Mouse (Mus musculus) adrenal gland, adult 2 months (tissue): ENCODE measurements around the gene Ccp110. TPM values are rescaled to one million over a fixed set of nuclear protein-coding genes. Genes with fewer than 3 reads are reported as not detected.
A peak's percentile ranks its signal among the peaks of the same experiment; 100 is the strongest.

Source experiments
- DNase-seq: peaks from one replicate; pipeline ENCODE4 v3.0.0; 2021
- polyA plus RNA-seq: library from polyadenylated mRNA; depleted of rRNA; stranded (reverse); fragments of >200 nt; gene quantifications from 2 replicates; pipeline ENCODE4 v1.2.3, GENCODE M21; 2012
- total RNA-seq, 2 experiments: library from RNA; stranded (reverse); gene quantifications; 2 replicates each; pipeline ENCODE4 v1.2.3; 2021

The Ccp110 gene
- total and polyA plus RNA-seq, 3 experiments: 0.85 to 7.5 (median 4.6) TPM

GRCm38 (mm10) chr7:118728846-118729587 lies 16.7 kb downstream of the Ccp110 start:
- DNase-seq: no peak

GRCm38 (mm10) chr7:118731781-118732180 lies 19.4 kb downstream of the Ccp110 start:
- no peak for DNase-seq

- DNase-seq: no peak
Measured at GRCm38 (mm10) chr7:118733225-118733624, 20.9 kb downstream of the Ccp110 start.

GRCm38 (mm10) chr7:118738730-118739129 lies 26.4 kb downstream of the Ccp110 start:
- no peak for DNase-seq

- DNase-seq: peak; percentile 84
Measured at GRCm38 (mm10) chr7:118739975-118740531, 27.7 kb downstream of the Ccp110 start, which contains the start of gene Vps35l. Gene Vps35l (plus strand): TSS chr7:118740226.

GRCm38 (mm10) chr7:118740532-118741338 lies 28.4 kb downstream of the Ccp110 start:
- peak; percentile 96 for DNase-seq

- no peak for DNase-seq
Measured at GRCm38 (mm10) chr7:118742278-118742677, 29.9 kb downstream of the Ccp110 start.

GRCm38 (mm10) chr7:118744766-118745165 lies 32.4 kb downstream of the Ccp110 start:
- DNase-seq: peak; percentile 71

GRCm38 (mm10) chr7:118747891-118748672 lies 35.7 kb downstream of the Ccp110 start:
- DNase-seq: no peak

- DNase-seq: no peak
Measured at GRCm38 (mm10) chr7:118749706-118750105, 37.4 kb downstream of the Ccp110 start.

GRCm38 (mm10) chr7:118751625-118752024 lies 39.3 kb downstream of the Ccp110 start:
- DNase-seq: no peak

- no peak for DNase-seq
Measured at GRCm38 (mm10) chr7:118755756-118756155, 43.4 kb downstream of the Ccp110 start.

- no peak for DNase-seq
Measured at GRCm38 (mm10) chr7:118756490-118757265, 44.3 kb downstream of the Ccp110 start.

GRCm38 (mm10) chr7:118758369-118758768 lies 46.0 kb downstream of the Ccp110 start:
- DNase-seq: no peak

- DNase-seq: no peak
Measured at GRCm38 (mm10) chr7:118759372-118759771, 47.0 kb downstream of the Ccp110 start.

GRCm38 (mm10) chr7:118763939-118764338 lies 51.6 kb downstream of the Ccp110 start:
- DNase-seq: no peak

- no peak for DNase-seq
Measured at GRCm38 (mm10) chr7:118764725-118765124, 52.4 kb downstream of the Ccp110 start.

- DNase-seq: no peak
Measured at GRCm38 (mm10) chr7:118765604-118766003, 53.3 kb downstream of the Ccp110 start.

GRCm38 (mm10) chr7:118766119-118766833 lies 53.9 kb downstream of the Ccp110 start:
- DNase-seq: peak; percentile 31

GRCm38 (mm10) chr7:118766834-118767224 lies 54.5 kb downstream of the Ccp110 start:
- DNase-seq: no peak
